Mouse (Mus musculus): ENCODE measurements at regions not wholly inside any gene's neighbourhood (a gene's known extent, or its start where the extent isn't known, plus 50 kb on each side); places are given as distances from the start of the nearest gene placed in this dataset.

DNA sequence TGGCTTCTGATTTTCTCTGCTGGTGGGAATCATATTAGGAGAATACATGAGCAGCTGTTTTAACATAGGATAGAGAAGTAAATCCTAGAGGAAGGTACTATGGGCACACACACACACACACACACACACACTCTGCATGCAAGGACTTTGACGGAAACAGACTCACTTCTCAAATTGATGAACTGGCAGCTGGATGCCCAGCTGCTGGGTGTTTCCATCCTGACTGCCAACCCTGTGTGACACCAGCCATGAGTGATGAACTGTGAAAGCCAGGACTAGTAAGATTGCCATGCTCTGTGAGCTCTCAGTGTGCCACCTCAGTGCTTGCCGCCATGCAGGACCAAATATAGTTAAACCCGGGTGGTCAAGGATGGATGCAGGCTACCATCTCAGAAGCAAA, 107.7 kb upstream of the Ly86 start:
- TF ChIP-seq POLR2A (IDR thresholded peaks at IDR 0.05; ENCODE audit: control insufficient read depth, low read depth, low read length): no peak
- TF ChIP-seq CTCF (IDR thresholded peaks at IDR 0.05; ENCODE audit: control insufficient read depth, insufficient read depth, insufficient replicate concordance, low read depth, low read length): no peak

Data from testis, adult 2 months (tissue).